Comparison of ENCODE assay signal across 9 mouse cellular contexts in genomic region chr3:88458778-88459219, GRCm38 (mm10). TPM values are rescaled to one million over a fixed set of nuclear protein-coding genes. Genes with fewer than 3 reads are reported as not detected.
DNase-seq lines count a peak whose midpoint lies in the region; ATAC-seq and TF ChIP-seq lines count a peak whose summit lies in the region.
"Had no signal": no experiment of that assay in that cellular context is flagged by ENCODE, and none has a peak within 500 bp of the region (broad histone marks: within the 10 kb centered on the region; RNA-seq: fewer than 3 reads in every experiment).

No protein-coding gene starts in this region.

- H3K4me2 ChIP-seq in kidney, embryonic 14.5 days (replicated peaks; ENCODE audit: low read depth, low read length), result peak overlapping the region; percentile 22; the same call in 1 of the 2 replicates
- H3K4me2 ChIP-seq in hindbrain, embryonic 14.5 days (replicated peaks), result peak overlapping the region; percentile 86
- peak overlapping the region; percentile 78 for H3K4me2 ChIP-seq in midbrain, postnatal 0 days (ENCODE audit: low read depth, low read length, poor library complexity, severe bottlenecking)

- 0 out of 2 replicates have a peak, but pooled peaks have one; percentile 32 for TF ChIP-seq POLR2A in cortical plate, adult 2 months (IDR thresholded peaks at IDR 0.05; ENCODE audit: extremely low read depth, insufficient read depth, low read length)

- no peaks in the 10 kb centered on the region for H3K9me3 ChIP-seq in kidney, embryonic 14.5 days (ENCODE audit: control insufficient read depth, low read length)
- H3K9me3 ChIP-seq in hindbrain, embryonic 14.5 days (ENCODE audit: control insufficient read depth, low read length), result no peaks in the 10 kb centered on the region
- no peaks in the 10 kb centered on the region for H3K9me3 ChIP-seq in midbrain, postnatal 0 days (ENCODE audit: low read length)
- H3K9me3 ChIP-seq: G1E had no signal

- 1% methylated on average over 14 of the region's 14 CpGs for WGBS in kidney, embryonic 14.5 days
- WGBS in hindbrain, embryonic 14.5 days, result 1% methylated on average over 14 of the region's 14 CpGs
- WGBS in midbrain, postnatal 0 days, result 0% methylated on average over 14 of the region's 14 CpGs

- ATAC-seq in kidney, embryonic 14.5 days (ENCODE audit: low FRiP score, low TSS enrichment), result peak; percentile 43; the same call in 1 of the 2 replicates
- ATAC-seq in hindbrain, embryonic 14.5 days (ENCODE audit: low FRiP score), result peak; percentile 81
- peak; percentile 75 for ATAC-seq in midbrain, postnatal 0 days (ENCODE audit: low FRiP score)

- no peak for TF ChIP-seq CTCF in cortical plate, adult 2 months (IDR thresholded peaks at IDR 0.05; ENCODE audit: extremely low read depth, insufficient read depth, low read length)
- peak; percentile 61 for TF ChIP-seq CTCF in midbrain, postnatal 0 days (IDR thresholded peaks at IDR 0.05)

- no peaks in the 10 kb centered on the region for H3K36me3 ChIP-seq in kidney, embryonic 14.5 days (ENCODE audit: control insufficient read depth, insufficient read depth, low read length)
- H3K36me3 ChIP-seq in hindbrain, embryonic 14.5 days (replicated peaks; ENCODE audit: control insufficient read depth, insufficient read depth), result peaks cover 5% of the 10 kb centered on the region; the same call in 1 of the 2 replicates
- H3K36me3 ChIP-seq in midbrain, postnatal 0 days (ENCODE audit: insufficient read depth, low read length), result peaks cover 6% of the 10 kb centered on the region
- H3K36me3 ChIP-seq: G1E had no signal

- H3K27me3 ChIP-seq in kidney, embryonic 14.5 days (ENCODE audit: control insufficient read depth, insufficient read depth, low read length), result no peaks in the 10 kb centered on the region
- no peaks in the 10 kb centered on the region for H3K27me3 ChIP-seq in hindbrain, embryonic 14.5 days (ENCODE audit: control insufficient read depth, insufficient read depth, low read length)
- no peaks in the 10 kb centered on the region for H3K27me3 ChIP-seq in midbrain, postnatal 0 days (ENCODE audit: insufficient read depth, low read length)

- DNase-seq in kidney, postnatal 10 days, result no peak
- peak; percentile 53 for DNase-seq in hindbrain, embryonic 14.5 days (ENCODE audit: low spot score)
- DNase-seq in midbrain, postnatal 0 days (ENCODE audit: low spot score), result peak; percentile 67
- no peak for DNase-seq in urinary bladder, postnatal 36 days (ENCODE audit: low spot score in 2 of 2)
- no peak for DNase-seq in adrenal gland, adult (ENCODE audit: inconsistent age in 2 of 2, low spot score in 1 of 2)
- DNase-seq in thymus, postnatal 4 days, result no peak

- H3K9ac ChIP-seq in kidney, embryonic 14.5 days (ENCODE audit: low read depth, low read length), result no peak overlapping the region
- peak overlapping the region; percentile 72 for H3K9ac ChIP-seq in hindbrain, embryonic 14.5 days
- peak overlapping the region; percentile 42 for H3K9ac ChIP-seq in midbrain, postnatal 0 days (replicated peaks; ENCODE audit: low read length, poor library complexity, severe bottlenecking)

- H3K4me1 ChIP-seq in kidney, embryonic 14.5 days (ENCODE audit: control insufficient read depth, insufficient read depth, low read length), result peaks cover 7% of the 10 kb centered on the region
- H3K4me1 ChIP-seq in cortical plate, adult 2 months (ENCODE audit: control insufficient read depth, insufficient read depth, low read length), result peaks cover 5% of the 10 kb centered on the region; the same call in 1 of the 2 replicates
- peaks cover 22% of the 10 kb centered on the region for H3K4me1 ChIP-seq in hindbrain, embryonic 14.5 days (replicated peaks; ENCODE audit: control insufficient read depth, insufficient read depth, low read length)
- H3K4me1 ChIP-seq in midbrain, postnatal 0 days (ENCODE audit: insufficient read depth, low read length), result peaks cover 12% of the 10 kb centered on the region

- H3K4me3 ChIP-seq in kidney, embryonic 14.5 days (ENCODE audit: low read length), result no peak overlapping the region
- peak overlapping the region; percentile 52 for H3K4me3 ChIP-seq in cortical plate, adult 2 months (ENCODE audit: insufficient read depth, low read length)
- H3K4me3 ChIP-seq in hindbrain, embryonic 14.5 days (replicated peaks; ENCODE audit: low read length), result peak overlapping the region; percentile 43
- H3K4me3 ChIP-seq in midbrain, postnatal 0 days (ENCODE audit: low read depth, low read length), result peak overlapping the region; percentile 52

- H3K27ac ChIP-seq in kidney, embryonic 14.5 days (ENCODE audit: low read depth, low read length), result no peak overlapping the region
- no peak overlapping the region for H3K27ac ChIP-seq in cortical plate, adult 2 months (ENCODE audit: insufficient read depth, low read length)
- H3K27ac ChIP-seq in hindbrain, embryonic 14.5 days, result peak overlapping the region; percentile 76
- H3K27ac ChIP-seq in midbrain, postnatal 0 days (ENCODE audit: low read depth, low read length), result peak overlapping the region; percentile 79

RNA-seq across cellular contexts. Expression of gene Sema4a, which starts 2.2 kb away (rescaled TPM):
- polyA plus RNA-seq in kidney, embryonic 14.5 days (2014; fragmentation: Nextera tagmentation; extraction: Ambion mirVana), result 5.7 and 10.0 TPM in 2 replicates
- polyA plus RNA-seq in cortical plate, adult 2 months (2012; rRNA removed), result 68.9 and 71.6 TPM in 2 replicates
- 21.5 and 22.9 TPM in 2 replicates for polyA plus RNA-seq in hindbrain, embryonic 14.5 days (2014; fragmentation: Nextera tagmentation; extraction: Ambion mirVana)
- 52.6 and 62.0 TPM in 2 replicates for total RNA-seq in midbrain, postnatal 0 days (2014; rRNA removed)
- polyA plus RNA-seq in midbrain, postnatal 0 days (2015; fragmentation: Nextera tagmentation; extraction: Ambion mirVana), result 42.1 and 44.2 TPM in 2 replicates

RNA-seq across cellular contexts. Expression of gene Slc25a44, which starts 33.9 kb away (rescaled TPM):
- polyA plus RNA-seq in kidney, embryonic 14.5 days (2014; fragmentation: Nextera tagmentation; extraction: Ambion mirVana), result 13.1 and 19.4 TPM in 2 replicates
- 76.3 and 76.4 TPM in 2 replicates for polyA plus RNA-seq in cortical plate, adult 2 months (2012; rRNA removed)
- polyA plus RNA-seq in hindbrain, embryonic 14.5 days (2014; fragmentation: Nextera tagmentation; extraction: Ambion mirVana), result 36.4 and 42.2 TPM in 2 replicates
- 62.5 and 63.8 TPM in 2 replicates for total RNA-seq in midbrain, postnatal 0 days (2014; rRNA removed)
- polyA plus RNA-seq in midbrain, postnatal 0 days (2015; fragmentation: Nextera tagmentation; extraction: Ambion mirVana), result 35.9 and 38.7 TPM in 2 replicates

RNA-seq across cellular contexts. Expression of gene Pmf1, which starts 48.7 kb away (rescaled TPM):
- 169 and 181 TPM in 2 replicates for polyA plus RNA-seq in kidney, embryonic 14.5 days (2014; fragmentation: Nextera tagmentation; extraction: Ambion mirVana)
- 10.5 and 11.1 TPM in 2 replicates for polyA plus RNA-seq in cortical plate, adult 2 months (2012; rRNA removed)
- polyA plus RNA-seq in hindbrain, embryonic 14.5 days (2014; fragmentation: Nextera tagmentation; extraction: Ambion mirVana), result 26.0 and 27.4 TPM in 2 replicates
- 20.6 and 25.4 TPM in 2 replicates for total RNA-seq in midbrain, postnatal 0 days (2014; rRNA removed)
- 25.2 and 25.6 TPM in 2 replicates for polyA plus RNA-seq in midbrain, postnatal 0 days (2015; fragmentation: Nextera tagmentation; extraction: Ambion mirVana)

RNA-seq across cellular contexts. Expression of gene Lmna, which starts 51.0 kb away (rescaled TPM):
- 41.6 and 55.7 TPM in 2 replicates for polyA plus RNA-seq in kidney, embryonic 14.5 days (2014; fragmentation: Nextera tagmentation; extraction: Ambion mirVana)
- polyA plus RNA-seq in cortical plate, adult 2 months (2012; rRNA removed), result 64.7 and 70.6 TPM in 2 replicates
- 44.3 and 47.3 TPM in 2 replicates for polyA plus RNA-seq in hindbrain, embryonic 14.5 days (2014; fragmentation: Nextera tagmentation; extraction: Ambion mirVana)
- total RNA-seq in midbrain, postnatal 0 days (2014; rRNA removed), result 57.6 and 75.0 TPM in 2 replicates
- polyA plus RNA-seq in midbrain, postnatal 0 days (2015; fragmentation: Nextera tagmentation; extraction: Ambion mirVana), result 74.1 and 77.2 TPM in 2 replicates

Comparison
In these comparisons a context has a peak if more than half of its experiments do, and no peak if none do; other contexts are left out.
1. H3K27ac ChIP-seq: peak in hindbrain, embryonic 14.5 days (single experiment) and midbrain, postnatal 0 days (single experiment); none in kidney, embryonic 14.5 days (single experiment) and cortical plate, adult 2 months (single experiment).
2. H3K4me2 ChIP-seq: peak in every context shown above with its lines; median percentile 86 in hindbrain, embryonic 14.5 days; 78 in midbrain, postnatal 0 days; 22 in kidney, embryonic 14.5 days.
3. DNase-seq: peak in hindbrain, embryonic 14.5 days (single experiment) and midbrain, postnatal 0 days (single experiment); none in kidney, postnatal 10 days (single experiment), urinary bladder, postnatal 36 days (0 of 2), adrenal gland, adult (0 of 2) and thymus, postnatal 4 days (single experiment).
4. Peak in every context shown above with its lines, with median percentiles within 50 percentile points of each other: ATAC-seq.